Mouse (Mus musculus) hindbrain, embryonic 14.5 days (tissue): ENCODE measurements around the gene Gramd4. TPM values are rescaled to one million over a fixed set of nuclear protein-coding genes. Genes with fewer than 3 reads are reported as not detected.

Source experiments
- polyA plus RNA-seq: library from polyadenylated mRNA; unstranded; fragments of >200 nt; fragmentation: Nextera tagmentation; extraction: Ambion mirVana; gene quantifications from 2 replicates; pipeline ENCODE4 v1.2.1, GENCODE M21; 2014

Gramd4 gene
- polyA plus RNA-seq, 1 experiment from 2014 or later: 24.9 TPM

Other genes starting within 250 kb of the Gramd4 start
- gene Cdpf1, start 246.0 kb upstream of the Gramd4 start, polyA plus RNA-seq: 16.5 and 21.0 TPM in 2 replicates
- gene Pkdrej, start 236.0 kb upstream of the Gramd4 start, polyA plus RNA-seq: 0.10 and 0.11 TPM in 2 replicates
- 2.7 and 3.1 TPM in 2 replicates for gene Ttc38, start 225.4 kb upstream of the Gramd4 start, polyA plus RNA-seq
- 4.8 and 5.7 TPM in 2 replicates for gene Gtse1, start 197.9 kb upstream of the Gramd4 start, polyA plus RNA-seq
- gene Trmu, start 178.4 kb upstream of the Gramd4 start, polyA plus RNA-seq: 30.7 and 30.9 TPM in 2 replicates
- 2.4 and 2.7 TPM in 2 replicates for gene Celsr1, start 23.9 kb upstream of the Gramd4 start, polyA plus RNA-seq
- 28.3 and 31.1 TPM in 2 replicates for gene Cerk, start 128.4 kb downstream of the Gramd4 start, polyA plus RNA-seq
- gene Tbc1d22a, start 156.8 kb downstream of the Gramd4 start, polyA plus RNA-seq: 9.9 and 10.7 TPM in 2 replicates